Mouse (Mus musculus) small intestine, adult 2 months (tissue): Measurements from ENCODE around the gene Hacd3. TPM values are rescaled to one million over a fixed set of nuclear protein-coding genes. Genes with fewer than 3 reads are reported as not detected.

Experiments
- H3K27ac ChIP-seq: fragments of 200-500 bp; 2 replicates; pipeline ENCODE4 v1.5.1; 2012; ENCODE audit warnings: low read depth, low read length, control low read depth, inconsistent platforms; ENCODE audit not compliant: insufficient read depth
- H3K27me3 ChIP-seq: fragments of 200-500 bp; 2 replicates; pipeline ENCODE4 v1.6.1; 2012; ENCODE audit warnings: mild to moderate bottlenecking, moderate library complexity, low read length, inconsistent platforms; ENCODE audit not compliant: control insufficient read depth, insufficient read depth
- H3K36me3 ChIP-seq: fragments of 200-500 bp; 2 replicates; pipeline ENCODE4 v1.6.1; 2012; ENCODE audit warnings: mild to moderate bottlenecking, low read length, control low read depth, inconsistent platforms; ENCODE audit not compliant: control insufficient read depth, insufficient read depth
- H3K4me1 ChIP-seq: fragments of 200-500 bp; 2 replicates; pipeline ENCODE4 v1.6.1; 2012; ENCODE audit warnings: low read length, inconsistent platforms, mixed read lengths; ENCODE audit not compliant: control insufficient read depth, insufficient read depth, insufficient read length
- H3K4me3 ChIP-seq: fragments of 200-500 bp; 2 replicates; pipeline ENCODE4 v1.5.1; 2012; ENCODE audit warnings: low read depth, mild to moderate bottlenecking, control low read depth, inconsistent platforms, low read length, moderate library complexity
- CTCF ChIP-seq: fragments of 200-500 bp; IDR thresholded peaks from 2 replicates; pipeline ENCODE4 v1.5.1; 2012; ENCODE audit warnings: low read depth, mild to moderate bottlenecking, control low read depth, inconsistent platforms, low read length, moderate library complexity, mixed read lengths; ENCODE audit not compliant: insufficient replicate concordance, insufficient read length; ENCODE audit errors: extremely low read depth
- POLR2A ChIP-seq: fragments of 200-500 bp; IDR thresholded peaks from 2 replicates; pipeline ENCODE4 v1.6.1; 2012; ENCODE audit warnings: low read depth, mild to moderate bottlenecking, control low read depth, inconsistent platforms, low read length, moderate library complexity
- WGBS: fragments of 180-500 bp; shearing (Covaris S2); methylation state at CpG from one replicate; pipeline ENCODE4 v1.1.7; 2018; 5-methylcytosine and 5-hydroxymethylcytosine counted together
- polyA plus RNA-seq: library from polyadenylated mRNA; depleted of rRNA; stranded (reverse); fragments of >200 nt; gene quantifications from 2 replicates; pipeline ENCODE4 v1.2.3, GENCODE M21; 2012

Gene Hacd3
- polyA plus RNA-seq, 1 experiment = 17.2 TPM

GRCm38 (mm10) chr9:65023447-65023846 lies 2.0 kb upstream of the Hacd3 start:
- H3K27me3 ChIP-seq = no peaks in the 10 kb centered on the region
- TF ChIP-seq POLR2A (no peak), CTCF (no peak)
- 65% methylated on average over 3 of the region's 3 CpGs for WGBS
- no peaks in the 10 kb centered on the region for H3K36me3 ChIP-seq
- H3K4me1 ChIP-seq = peaks cover 17% of the 10 kb centered on the region; the same call in 1 of the 2 replicates
- no peak overlapping the region for H3K27ac ChIP-seq
- no peak overlapping the region for H3K4me3 ChIP-seq

DNA sequence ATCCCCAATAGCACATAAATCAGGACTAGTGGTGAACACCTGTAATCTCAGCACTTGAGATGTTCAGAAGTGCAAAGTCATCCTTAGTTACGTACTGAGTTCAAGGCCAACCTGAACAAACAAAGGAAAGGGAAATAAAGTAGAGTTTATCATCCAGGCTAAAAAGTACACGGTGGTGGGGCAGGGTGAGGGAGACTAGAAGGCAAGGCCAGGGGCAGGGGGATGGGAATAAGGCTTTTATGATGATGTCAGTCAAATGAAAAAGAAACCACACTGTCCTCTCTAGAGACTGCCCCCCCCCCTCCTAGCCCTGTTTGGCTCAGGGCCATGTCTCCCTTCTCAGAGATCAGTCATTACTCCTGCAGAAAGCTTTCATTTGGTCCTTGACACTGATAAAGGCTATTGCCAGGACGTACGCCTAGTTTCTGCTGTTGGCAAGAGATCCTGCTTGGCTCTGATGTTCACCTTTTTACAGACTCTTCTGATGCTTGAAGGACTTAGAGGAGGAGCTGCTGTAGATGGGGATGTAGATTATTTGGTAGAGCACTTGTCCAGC lies 1.2 kb upstream of the Hacd3 start:
- WGBS = 22% methylated on average over 4 of the region's 4 CpGs
- Histone ChIP-seq H3K27ac (peak overlapping the region; percentile 15; the same call in 1 of the 2 replicates), H3K4me3 (no peak overlapping the region), H3K36me3 (no peaks in the 10 kb centered on the region), H3K4me1 (peaks cover 18% of the 10 kb centered on the region; the same call in 1 of the 2 replicates), H3K27me3 (no peaks in the 10 kb centered on the region)
- TF ChIP-seq CTCF = no peak
- TF ChIP-seq POLR2A = no peak

DNA sequence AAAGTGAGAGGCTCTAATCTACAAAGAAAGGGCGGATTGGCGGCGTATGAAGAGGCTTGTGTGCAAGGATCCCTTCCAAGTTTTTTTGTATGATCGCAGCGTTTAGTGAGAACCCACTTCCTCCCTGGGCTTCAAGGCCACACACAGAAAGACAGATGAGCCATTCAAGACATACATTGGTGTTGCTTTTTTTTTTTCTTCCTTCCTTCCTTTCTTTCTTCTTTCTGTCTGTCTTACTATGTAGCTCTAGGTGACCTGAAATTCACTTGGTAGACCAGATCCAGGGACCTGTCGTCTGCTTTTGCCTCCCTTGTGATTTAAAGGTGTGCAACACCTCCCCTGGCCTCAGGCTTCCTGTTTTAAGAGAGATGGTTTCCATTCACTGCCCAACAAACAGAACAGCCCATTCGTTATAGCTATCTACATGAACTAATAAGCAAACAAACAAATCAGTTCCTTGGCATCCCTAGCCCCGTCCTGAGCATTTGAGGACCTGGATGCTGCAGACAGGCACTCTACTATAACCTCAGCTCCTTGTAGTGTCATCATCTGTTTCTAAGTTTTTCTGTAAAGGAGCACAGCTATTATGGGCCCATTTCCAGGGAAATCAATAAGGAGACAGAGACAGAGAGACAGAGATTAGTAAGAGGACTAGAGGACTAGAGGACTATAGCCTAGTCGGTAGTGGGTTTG lies 540 bp upstream of the Hacd3 start:
- Histone ChIP-seq H3K36me3 (no peaks in the 10 kb centered on the region), H3K27me3 (no peaks in the 10 kb centered on the region), H3K4me1 (peaks cover 18% of the 10 kb centered on the region; the same call in 1 of the 2 replicates), H3K27ac (peak overlapping the region; percentile 87), H3K4me3 (peak overlapping the region; percentile 84)
- no peak for TF ChIP-seq POLR2A
- no peak for TF ChIP-seq CTCF
- WGBS = 9% methylated on average over 9 of the region's 9 CpGs

DNA sequence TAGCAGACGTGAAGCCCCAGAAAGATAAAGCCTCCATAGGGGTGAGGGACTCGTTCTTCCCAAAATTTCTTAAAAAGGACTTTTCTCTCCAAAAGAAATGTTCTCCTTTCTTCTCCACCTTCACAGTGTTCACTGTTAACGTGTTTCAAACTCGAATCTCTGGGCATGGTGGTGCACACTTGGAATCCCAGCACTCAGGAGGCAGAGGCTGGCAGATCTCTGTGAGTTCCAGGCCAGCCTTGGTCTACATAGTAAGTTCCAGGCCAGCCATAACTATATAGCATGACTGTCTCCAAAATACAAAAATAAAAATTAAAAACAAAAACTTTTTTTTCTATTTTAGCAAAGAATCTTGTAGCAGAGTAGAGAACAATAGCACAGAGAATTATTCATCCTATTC lies 1.4 kb downstream of the Hacd3 start:
- Histone ChIP-seq H3K27ac (no peak overlapping the region), H3K4me1 (peaks cover 24% of the 10 kb centered on the region), H3K36me3 (no peaks in the 10 kb centered on the region), H3K4me3 (no peak overlapping the region), H3K27me3 (no peaks in the 10 kb centered on the region)
- TF ChIP-seq POLR2A (no peak), CTCF (no peak)
- WGBS = 59% methylated on average over 4 of the region's 4 CpGs

GRCm38 (mm10) chr9:65019146-65019545 lies 2.3 kb downstream of the Hacd3 start:
- H3K27me3 ChIP-seq = no peaks in the 10 kb centered on the region
- peaks cover 24% of the 10 kb centered on the region for H3K4me1 ChIP-seq
- H3K36me3 ChIP-seq = no peaks in the 10 kb centered on the region
- WGBS = 17% methylated on average over 3 of the region's 3 CpGs
- TF ChIP-seq CTCF (no peak), POLR2A (no peak)
- H3K27ac ChIP-seq = no peak overlapping the region
- H3K4me3 ChIP-seq = no peak overlapping the region

DNA sequence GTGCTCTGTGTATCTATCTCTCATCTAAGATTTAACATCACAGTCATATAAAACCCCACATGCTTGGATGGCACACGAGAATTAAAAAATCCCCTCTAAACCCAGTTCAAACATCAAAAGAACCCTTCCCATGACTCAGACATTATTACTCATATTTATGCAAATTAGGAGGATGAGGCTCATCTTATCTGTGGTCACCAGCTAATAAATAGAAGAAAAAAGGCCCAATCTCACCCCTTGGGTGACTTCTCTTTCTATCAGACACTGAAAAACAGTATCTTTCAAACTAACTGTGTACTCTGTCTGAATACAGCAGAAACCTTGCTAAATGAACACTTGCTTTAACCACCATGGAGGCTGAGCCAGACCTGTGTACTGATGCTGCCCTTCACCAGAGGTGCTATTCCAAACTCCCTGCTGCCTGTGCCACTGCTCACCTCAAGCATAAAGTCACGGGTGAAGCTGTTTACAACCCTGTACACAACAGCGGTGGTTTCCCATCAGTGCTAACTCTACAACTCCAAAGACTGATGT lies 2.8 kb downstream of the Hacd3 start:
- WGBS = 37% methylated on average over 3 of the region's 3 CpGs
- TF ChIP-seq POLR2A (no peak), CTCF (no peak)
- Histone ChIP-seq H3K4me3 (no peak overlapping the region), H3K36me3 (no peaks in the 10 kb centered on the region), H3K27ac (no peak overlapping the region), H3K4me1 (peaks cover 24% of the 10 kb centered on the region), H3K27me3 (no peaks in the 10 kb centered on the region)

GRCm38 (mm10) chr9:65017896-65018295 lies 3.6 kb downstream of the Hacd3 start:
- Histone ChIP-seq H3K36me3 (no peaks in the 10 kb centered on the region), H3K4me3 (no peak overlapping the region), H3K4me1 (peaks cover 22% of the 10 kb centered on the region), H3K27ac (no peak overlapping the region), H3K27me3 (no peaks in the 10 kb centered on the region)
- TF ChIP-seq CTCF (no peak), POLR2A (no peak)
- WGBS = 85% methylated on average over 4 of the region's 4 CpGs
